Mouse (Mus musculus) granulocyte monocyte progenitor cell, adult 5-6 weeks (primary cell): Measurements from ENCODE around the gene D930048N14Rik. TPM values are rescaled to one million over a fixed set of nuclear protein-coding genes. Genes with fewer than 3 reads are reported as not detected.
"Not testable (repeated sequence)": the region's sequence is repeated elsewhere in the genome, so short reads cannot be mapped to it uniquely, and the experiment has no call there.

Experiments
- ATAC-seq: replicated peaks from 2 replicates; pipeline ENCODE4 v1.8.0; 2016; ENCODE audit warnings: mild to moderate bottlenecking, moderate TSS enrichment, inconsistent platforms; ENCODE audit not compliant: poor library complexity, severe bottlenecking
- total RNA-seq, 2 experiments: library from RNA; stranded (forward) in 1 of 2; stranded (reverse) in 1 of 2; fragments of 200-712, 200-1000 nt in 1 of 2; fragments of >200 nt in 1 of 2; fragmentation: Nextera tagmentation in 1 of 2; gene quantifications; 2 replicates each; pipeline ENCODE4 v1.2.3; 2014 to 2017

Gene D930048N14Rik
- total RNA-seq (2014; fragmentation: Nextera tagmentation) (0.81 TPM in 1 of 2 replicates, not detected in the other), total RNA-seq (2017) (0.15 TPM in 1 of 2 replicates, not detected in the other)

- peak; percentile 74 for ATAC-seq
Measured at GRCm38 (mm10) chr11:51650691-51651515, at the start of gene D930048N14Rik, which contains the start of gene N4bp3. TSS of gene D930048N14Rik (plus strand) at chr11:51650954. TSS of gene N4bp3 (minus strand) at chr11:51650842.

GRCm38 (mm10) chr11:51602253-51602652, 48.5 kb upstream of the D930048N14Rik start:
- no peak for ATAC-seq

- ATAC-seq = peak; percentile 43
Measured at GRCm38 (mm10) chr11:51605602-51606446, 44.9 kb upstream of the D930048N14Rik start.

GRCm38 (mm10) chr11:51606447-51607095, 44.2 kb upstream of the D930048N14Rik start, which contains the start of gene Hnrnpab:
TSS of gene Hnrnpab (minus strand) at chr11:51606847.
- peak; percentile 88 for ATAC-seq

- peak; percentile 17; the same call in 1 of the 2 replicates for ATAC-seq
Measured at GRCm38 (mm10) chr11:51607096-51607738, 43.5 kb upstream of the D930048N14Rik start.

- no peak for ATAC-seq
Measured at GRCm38 (mm10) chr11:51609266-51609909, 41.4 kb upstream of the D930048N14Rik start.

GRCm38 (mm10) chr11:51609940-51610339, 40.8 kb upstream of the D930048N14Rik start:
- ATAC-seq = not testable (repeated sequence)

- no peak for ATAC-seq
Measured at GRCm38 (mm10) chr11:51614256-51614655, 36.5 kb upstream of the D930048N14Rik start.

- ATAC-seq = no peak
Measured at GRCm38 (mm10) chr11:51615129-51615528, 35.6 kb upstream of the D930048N14Rik start.

GRCm38 (mm10) chr11:51615601-51616000, 35.2 kb upstream of the D930048N14Rik start:
- peak; percentile 66 for ATAC-seq

GRCm38 (mm10) chr11:51616113-51616512, 34.6 kb upstream of the D930048N14Rik start:
- ATAC-seq = not testable (repeated sequence)

GRCm38 (mm10) chr11:51617693-51618092, 33.1 kb upstream of the D930048N14Rik start:
- ATAC-seq = peak; percentile 38

GRCm38 (mm10) chr11:51618894-51619408, 31.8 kb upstream of the D930048N14Rik start:
- no peak for ATAC-seq

GRCm38 (mm10) chr11:51619409-51620060, 31.2 kb upstream of the D930048N14Rik start, which contains the start of gene Nhp2:
TSS of gene Nhp2 (plus strand) at chr11:51619735.
- ATAC-seq = peak; percentile 73

GRCm38 (mm10) chr11:51620084-51620483, 30.7 kb upstream of the D930048N14Rik start:
- no peak for ATAC-seq

- no peak for ATAC-seq
Measured at GRCm38 (mm10) chr11:51621776-51622175, 29.0 kb upstream of the D930048N14Rik start.

GRCm38 (mm10) chr11:51622971-51623491, 27.7 kb upstream of the D930048N14Rik start:
- ATAC-seq = no peak

- ATAC-seq = no peak
Measured at GRCm38 (mm10) chr11:51625187-51625820, 25.4 kb upstream of the D930048N14Rik start.
